Mouse (Mus musculus): ENCODE data around the gene Fam217b. TPM values are rescaled to one million over a fixed set of nuclear protein-coding genes. Genes with fewer than 3 reads are reported as not detected.

Gene Fam217b
- total RNA-seq (2014; rRNA removed) (0.18 and 0.47 TPM in 2 replicates), polyA plus RNA-seq (2012; rRNA removed) (0.15 and 0.16 TPM in 2 replicates)

DNA sequence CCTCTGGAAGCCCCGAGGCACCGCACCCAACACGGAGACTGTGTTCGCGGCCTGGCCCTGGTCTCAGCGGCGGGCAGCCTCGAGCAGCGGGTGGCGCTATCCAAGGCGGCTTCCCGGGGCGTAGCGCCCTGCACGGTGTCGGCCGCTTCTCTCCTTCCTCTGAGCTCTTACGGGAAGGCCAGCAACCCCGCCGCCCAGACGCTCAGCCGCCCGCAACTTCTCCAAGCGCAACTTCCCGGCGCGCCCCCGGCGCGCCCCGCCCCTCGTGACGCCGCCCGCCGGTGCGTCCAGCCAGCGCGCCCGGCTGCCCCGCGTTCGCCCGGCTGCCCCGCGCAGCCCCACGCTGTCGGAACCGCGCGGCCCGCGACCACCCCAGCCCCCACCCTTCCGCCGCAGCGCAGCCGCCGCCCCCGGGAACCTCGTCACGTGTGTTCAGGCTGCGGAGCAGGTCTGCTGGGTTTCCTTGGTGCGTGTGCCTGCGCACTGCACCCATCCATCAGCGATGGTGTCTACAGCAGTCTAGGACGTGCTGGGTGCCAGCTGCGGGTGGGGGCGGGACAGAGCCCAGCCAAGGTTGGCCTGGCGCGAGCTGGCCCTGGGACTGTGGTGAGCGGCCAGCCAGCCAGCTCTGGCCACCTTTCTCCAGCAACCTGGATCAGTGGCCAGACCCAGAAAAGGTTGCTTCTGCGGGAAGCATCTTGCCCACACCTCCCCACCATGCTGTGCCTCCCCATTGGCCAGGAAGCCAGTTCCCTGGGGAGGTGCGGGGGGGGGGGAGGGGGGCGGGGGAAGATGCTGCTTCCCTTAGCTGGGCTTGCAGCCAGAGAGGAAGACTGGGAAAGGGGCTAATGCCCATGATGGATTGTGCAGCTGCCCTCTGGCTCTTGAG, at the start of gene Fam217b, which contains the start of gene Ppp1r3d:
TSS of gene Fam217b (plus strand) at position 264 of the 889 bp plus-strand sequence.
TSS of gene Ppp1r3d (minus strand) at position 212 of the 889 bp plus-strand sequence.
- Histone ChIP-seq H3K27me3 (ENCODE audit: control insufficient read depth, insufficient read depth, low read length) (peaks cover 7% of the 10 kb centered on the region; the same call in 1 of the 2 replicates), H3K27ac (replicated peaks; ENCODE audit: insufficient read depth, low read depth, low read length) (no peak within 1 kb of the TSS), H3K9ac (ENCODE audit: low read depth, low read length) (peak within 1 kb of the TSS; percentile 64), H3K4me1 (ENCODE audit: control insufficient read depth, insufficient read depth, low read length) (no peaks in the 10 kb centered on the region; the same call in 1 of the 2 replicates), H3K36me3 (ENCODE audit: control insufficient read depth, insufficient read depth, low read length) (no peaks in the 10 kb centered on the region), H3K4me3 (ENCODE audit: insufficient read depth, low read depth, low read length) (peak within 1 kb of the TSS; percentile 66), H3K79me2 (ENCODE audit: control insufficient read depth, insufficient read depth, low read length) (no peaks in the 10 kb centered on the region)
- DNase-seq (ENCODE audit: extremely low read depth, low read depth, low spot score): peak; percentile 3
- TF ChIP-seq POLR2A (IDR thresholded peaks at IDR 0.05; ENCODE audit: extremely low read depth, insufficient read depth, low read length) (no peak), CTCF (IDR thresholded peaks at IDR 0.05; ENCODE audit: low read depth, low read length) (no peak)
- 1% methylated on average over 72 of the region's 74 CpGs for WGBS

DNA sequence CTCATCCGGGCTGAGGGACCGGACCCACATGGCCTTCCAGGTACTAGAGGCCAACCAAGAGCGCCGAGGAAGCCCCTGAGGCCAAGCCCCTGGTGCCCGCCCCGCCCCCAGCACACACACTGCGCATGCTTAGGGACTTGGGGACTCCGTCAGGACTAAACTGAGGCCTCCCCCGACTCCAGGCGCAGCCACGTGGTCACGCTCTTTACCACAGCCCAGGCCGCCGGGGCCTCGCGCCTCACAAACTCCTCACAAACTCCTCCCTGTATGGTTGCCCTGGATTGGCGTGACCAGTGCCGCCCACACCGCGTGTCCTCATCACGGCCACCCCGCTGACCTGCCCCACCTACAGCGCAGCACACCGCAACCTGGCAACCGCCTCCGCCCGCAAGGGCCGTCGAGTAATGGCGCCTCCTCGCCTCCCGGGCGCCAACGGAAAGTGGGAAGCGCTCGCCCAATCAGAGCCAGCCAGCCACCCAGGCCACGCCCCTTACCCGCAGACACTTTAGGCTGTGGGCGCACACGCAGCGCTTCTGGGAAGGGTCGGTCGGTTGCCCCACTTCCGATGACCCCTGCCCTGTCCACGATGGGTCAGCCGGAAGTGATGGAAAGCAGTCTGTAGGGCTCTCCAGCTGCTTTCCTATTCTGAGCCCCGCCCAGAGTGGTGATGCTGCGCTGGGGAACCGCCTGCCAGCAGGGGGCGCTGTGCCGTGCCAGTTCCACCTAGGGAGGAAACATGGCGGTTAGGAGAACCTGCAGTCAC, 7.1 kb upstream of the Fam217b start, which contains the start of gene Sycp2:
TSS of gene Sycp2 (minus strand) at position 633 of the 763 bp plus-strand sequence.
- Histone ChIP-seq H3K4me3 (ENCODE audit: insufficient read depth, low read depth, low read length) (no peak within 1 kb of the TSS), H3K79me2 (ENCODE audit: control insufficient read depth, insufficient read depth, low read length) (no peaks in the 10 kb centered on the region), H3K27me3 (ENCODE audit: control insufficient read depth, insufficient read depth, low read length) (peaks cover 9% of the 10 kb centered on the region), H3K36me3 (ENCODE audit: control insufficient read depth, insufficient read depth, low read length) (no peaks in the 10 kb centered on the region), H3K9ac (ENCODE audit: low read depth, low read length) (no peak within 1 kb of the TSS), H3K27ac (replicated peaks; ENCODE audit: insufficient read depth, low read depth, low read length) (no peak within 1 kb of the TSS), H3K4me1 (ENCODE audit: control insufficient read depth, insufficient read depth, low read length) (no peaks in the 10 kb centered on the region)
- no peak for TF ChIP-seq POLR2A (IDR thresholded peaks at IDR 0.05; ENCODE audit: extremely low read depth, insufficient read depth, low read length)
- TF ChIP-seq CTCF (IDR thresholded peaks at IDR 0.05; ENCODE audit: low read depth, low read length): 0 out of 2 replicates have a peak, but pooled peaks have one; percentile 30
- no peak for DNase-seq (ENCODE audit: extremely low read depth, low read depth, low spot score)
- 81% methylated on average over 52 of the region's 52 CpGs for WGBS

DNA sequence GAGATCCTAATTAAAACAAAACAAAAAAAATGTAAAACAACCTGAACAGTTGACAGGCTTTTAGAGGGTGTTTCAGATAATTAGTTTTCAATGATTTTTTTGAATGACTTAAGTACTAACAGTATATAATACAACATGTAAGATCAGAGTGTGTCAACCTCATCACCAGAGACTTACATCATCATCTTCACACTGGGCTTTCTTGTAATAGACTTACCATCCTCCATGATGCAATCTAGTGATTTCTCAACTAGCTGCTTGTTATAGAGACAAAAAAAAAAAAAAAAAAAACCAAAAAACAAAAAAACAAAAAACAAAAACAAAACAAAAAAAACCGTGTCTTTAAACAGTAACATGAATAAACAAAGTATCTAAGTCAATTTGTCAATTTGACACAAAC, 5.3 kb upstream of the Fam217b start:
- TF ChIP-seq POLR2A (IDR thresholded peaks at IDR 0.05; ENCODE audit: extremely low read depth, insufficient read depth, low read length) (no peak), CTCF (IDR thresholded peaks at IDR 0.05; ENCODE audit: low read depth, low read length) (no peak)
- no peak overlapping the region for H3K9ac ChIP-seq (ENCODE audit: low read depth, low read length)
- no peaks in the 10 kb centered on the region for H3K79me2 ChIP-seq (ENCODE audit: control insufficient read depth, insufficient read depth, low read length)
- no peak for DNase-seq (ENCODE audit: extremely low read depth, low read depth, low spot score)
- no peaks in the 10 kb centered on the region for H3K36me3 ChIP-seq (ENCODE audit: control insufficient read depth, insufficient read depth, low read length)
- H3K27me3 ChIP-seq (ENCODE audit: control insufficient read depth, insufficient read depth, low read length): peaks cover 14% of the 10 kb centered on the region
- no peaks in the 10 kb centered on the region for H3K4me1 ChIP-seq (ENCODE audit: control insufficient read depth, insufficient read depth, low read length)
- 33% methylated on average over 1 of the region's 1 CpGs for WGBS
- no peak overlapping the region for H3K27ac ChIP-seq (replicated peaks; ENCODE audit: insufficient read depth, low read depth, low read length)
- no peak overlapping the region for H3K4me3 ChIP-seq (ENCODE audit: insufficient read depth, low read depth, low read length)

DNA sequence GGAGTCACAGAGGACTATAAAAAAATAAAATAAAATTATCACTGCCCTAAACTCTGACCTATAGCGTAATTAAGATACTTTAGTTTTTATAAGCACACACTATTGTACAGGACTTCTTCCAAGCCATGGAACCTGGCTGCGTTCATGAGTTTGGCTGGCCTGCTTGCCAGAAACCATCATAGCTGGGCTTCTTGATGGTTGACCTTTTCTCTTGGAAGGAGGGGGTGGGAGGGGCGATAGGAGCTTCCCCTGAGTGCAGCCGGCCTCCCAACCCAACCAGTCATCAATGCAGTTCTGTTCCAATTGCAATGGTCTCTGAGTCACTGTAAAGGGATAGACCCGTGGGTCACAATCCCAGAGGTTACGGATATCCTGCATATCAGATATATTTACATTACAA, 4.0 kb upstream of the Fam217b start:
- no peak overlapping the region for H3K9ac ChIP-seq (ENCODE audit: low read depth, low read length)
- no peak overlapping the region for H3K4me3 ChIP-seq (ENCODE audit: insufficient read depth, low read depth, low read length)
- TF ChIP-seq CTCF (IDR thresholded peaks at IDR 0.05; ENCODE audit: low read depth, low read length) (no peak), POLR2A (IDR thresholded peaks at IDR 0.05; ENCODE audit: extremely low read depth, insufficient read depth, low read length) (no peak)
- no peaks in the 10 kb centered on the region for H3K36me3 ChIP-seq (ENCODE audit: control insufficient read depth, insufficient read depth, low read length)
- 77% methylated on average over 6 of the region's 6 CpGs for WGBS
- H3K79me2 ChIP-seq (ENCODE audit: control insufficient read depth, insufficient read depth, low read length): no peaks in the 10 kb centered on the region
- no peak overlapping the region for H3K27ac ChIP-seq (replicated peaks; ENCODE audit: insufficient read depth, low read depth, low read length)
- H3K27me3 ChIP-seq (ENCODE audit: control insufficient read depth, insufficient read depth, low read length): peaks cover 16% of the 10 kb centered on the region
- DNase-seq (ENCODE audit: extremely low read depth, low read depth, low spot score): no peak
- no peaks in the 10 kb centered on the region; the same call in 1 of the 2 replicates for H3K4me1 ChIP-seq (ENCODE audit: control insufficient read depth, insufficient read depth, low read length)

DNA sequence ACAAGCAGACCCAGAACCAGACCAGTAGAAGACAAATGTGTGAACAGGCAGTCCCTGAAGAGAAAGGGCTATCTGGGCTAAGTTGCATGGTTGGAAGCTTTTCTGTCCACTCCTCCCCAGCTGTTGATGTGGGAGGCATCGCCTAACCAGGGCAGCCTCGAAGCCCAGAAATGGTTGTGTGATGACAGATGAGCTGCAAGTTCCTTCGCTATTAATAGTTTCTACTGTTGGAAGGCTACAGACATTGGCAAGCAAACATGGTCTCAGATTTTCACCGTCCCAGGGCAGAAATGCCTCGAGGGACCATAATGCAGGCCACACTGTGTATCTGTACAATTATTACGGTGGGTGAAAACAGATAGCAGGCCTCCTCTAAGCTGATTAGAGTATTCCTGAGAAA, 1.7 kb upstream of the Fam217b start:
- H3K27ac ChIP-seq (replicated peaks; ENCODE audit: insufficient read depth, low read depth, low read length): no peak overlapping the region
- H3K27me3 ChIP-seq (ENCODE audit: control insufficient read depth, insufficient read depth, low read length): peaks cover 7% of the 10 kb centered on the region; the same call in 1 of the 2 replicates
- no peaks in the 10 kb centered on the region for H3K36me3 ChIP-seq (ENCODE audit: control insufficient read depth, insufficient read depth, low read length)
- DNase-seq (ENCODE audit: extremely low read depth, low read depth, low spot score): peak; percentile 8
- TF ChIP-seq CTCF (IDR thresholded peaks at IDR 0.05; ENCODE audit: low read depth, low read length): no peak
- no peak for TF ChIP-seq POLR2A (IDR thresholded peaks at IDR 0.05; ENCODE audit: extremely low read depth, insufficient read depth, low read length)
- no peaks in the 10 kb centered on the region for H3K79me2 ChIP-seq (ENCODE audit: control insufficient read depth, insufficient read depth, low read length)
- no peak overlapping the region for H3K9ac ChIP-seq (ENCODE audit: low read depth, low read length)
- no peak overlapping the region for H3K4me3 ChIP-seq (ENCODE audit: insufficient read depth, low read depth, low read length)
- WGBS: 72% methylated on average over 6 of the region's 6 CpGs
- no peaks in the 10 kb centered on the region; the same call in 1 of the 2 replicates for H3K4me1 ChIP-seq (ENCODE audit: control insufficient read depth, insufficient read depth, low read length)

All from liver, adult 2 months (tissue).